Mouse (Mus musculus): ENCODE data around the gene Gm20441.

GRCm38 (mm10) chr10:75819882-75820281 is 39.1 kb upstream of the Gm20441 start:
- TF ChIP-seq CTCF (conservative IDR thresholded peaks at IDR 0.05; ENCODE audit: insufficient read depth, insufficient read length, low read depth, low read length), result no peak
- TF ChIP-seq POLR2A (IDR thresholded peaks at IDR 0.05; ENCODE audit: low read depth, low read length), result no peak

Data from kidney, adult 2 months (tissue).